Mouse (Mus musculus): ENCODE results near the gene Vbp1.

Gene Vbp1

GRCm38 (mm10) chrX:75514179-75514972, at the start of gene Vbp1:
Gene Vbp1 (plus strand): TSS chrX:75514299.
- DNase-seq: peak; percentile 92 to 95

GRCm38 (mm10) chrX:75475182-75475644, 38.9 kb upstream of the Vbp1 start:
- DNase-seq: peak; percentile 38 to 72

- DNase-seq: no peak
Measured at GRCm38 (mm10) chrX:75489886-75490285, 24.2 kb upstream of the Vbp1 start.

- DNase-seq: no peak
Measured at GRCm38 (mm10) chrX:75513787-75514178, 316 bp upstream of the Vbp1 start.

- DNase-seq: peak; percentile 1 to 37
Measured at GRCm38 (mm10) chrX:75577582-75578324, 63.7 kb downstream of the Vbp1 start, which contains the start of gene Rab39b. Gene Rab39b (minus strand): TSS chrX:75578231.

GRCm38 (mm10) chrX:75578539-75578938, 64.4 kb downstream of the Vbp1 start:
- no peak for DNase-seq

Measured in kidney, postnatal 25 days (tissue).